Mouse (Mus musculus) heart, embryonic 12.5 days (tissue): ENCODE measurements around the gene Ncapg. TPM values are rescaled to one million over a fixed set of nuclear protein-coding genes. Genes with fewer than 3 reads are reported as not detected.
"Not testable (repeated sequence)": the region's sequence is repeated elsewhere in the genome, so short reads cannot be mapped to it uniquely, and the experiment has no call there.

Experiments
- ATAC-seq: fragments of 200-750 bp; cut with Nextera tagmentation; 2 replicates; pipeline ENCODE4 v1.8.0; 2017; ENCODE audit warnings: moderate TSS enrichment, moderate library complexity; ENCODE audit not compliant: insufficient number of reproducible peaks, low FRiP score
- H3K27ac ChIP-seq: fragments of 300-500 bp; sonication (generic); 2 replicates; pipeline ENCODE4 v1.5.1; 2016; ENCODE audit warnings: mild to moderate bottlenecking, moderate library complexity; ENCODE audit not compliant: poor library complexity, severe bottlenecking
- H3K27me3 ChIP-seq: fragments of 300-500 bp; sonication (generic); replicated peaks from 2 replicates; pipeline ENCODE4 v1.6.1; 2016; ENCODE audit warnings: mild to moderate bottlenecking, moderate library complexity
- H3K36me3 ChIP-seq: fragments of 300-500 bp; sonication (generic); 2 replicates; pipeline ENCODE4 v1.6.1; 2016; ENCODE audit warnings: mild to moderate bottlenecking, moderate library complexity
- H3K4me1 ChIP-seq: fragments of 300-500 bp; sonication (generic); replicated peaks from 2 replicates; pipeline ENCODE4 v1.6.1; 2016; ENCODE audit warnings: mild to moderate bottlenecking
- H3K4me2 ChIP-seq: fragments of 300-500 bp; sonication (generic); 2 replicates; pipeline ENCODE4 v1.6.1; 2016; ENCODE audit warnings: mild to moderate bottlenecking, moderate library complexity
- H3K4me3 ChIP-seq: fragments of 300-500 bp; sonication (generic); 2 replicates; pipeline ENCODE4 v1.5.1; 2016; ENCODE audit warnings: mild to moderate bottlenecking
- H3K9ac ChIP-seq: fragments of 300-500 bp; sonication (generic); 2 replicates; pipeline ENCODE4 v1.6.1; 2016; ENCODE audit warnings: mild to moderate bottlenecking, moderate library complexity
- H3K9me3 ChIP-seq: fragments of 300-500 bp; sonication (generic); replicated peaks from 2 replicates; pipeline ENCODE4 v1.6.1; 2016; ENCODE audit warnings: mild to moderate bottlenecking, moderate library complexity
- WGBS: fragments of 180-500 bp; shearing (Covaris S2); methylation state at CpG from one replicate; pipeline ENCODE4 v1.1.7; 2016; 5-methylcytosine and 5-hydroxymethylcytosine counted together
- polyA plus RNA-seq: library from polyadenylated mRNA; unstranded; fragments of >200 nt; fragmentation: Nextera tagmentation; extraction: Ambion mirVana; gene quantifications from 2 replicates; pipeline ENCODE4 v1.2.1, GENCODE M21; 2016

Ncapg gene
- 37.9 and 39.6 TPM in 2 replicates for polyA plus RNA-seq

- H3K4me2 ChIP-seq: peak within 1 kb of the TSS; percentile 96
- under 1% methylated on average over 66 of the region's 66 CpGs for WGBS
- peak; percentile 100 for ATAC-seq
Observed at GRCm38 (mm10) chr5:45669598-45670279, at the start of gene Ncapg. Gene Ncapg, plus strand, starts transcription at chr5:45669919.

DNA sequence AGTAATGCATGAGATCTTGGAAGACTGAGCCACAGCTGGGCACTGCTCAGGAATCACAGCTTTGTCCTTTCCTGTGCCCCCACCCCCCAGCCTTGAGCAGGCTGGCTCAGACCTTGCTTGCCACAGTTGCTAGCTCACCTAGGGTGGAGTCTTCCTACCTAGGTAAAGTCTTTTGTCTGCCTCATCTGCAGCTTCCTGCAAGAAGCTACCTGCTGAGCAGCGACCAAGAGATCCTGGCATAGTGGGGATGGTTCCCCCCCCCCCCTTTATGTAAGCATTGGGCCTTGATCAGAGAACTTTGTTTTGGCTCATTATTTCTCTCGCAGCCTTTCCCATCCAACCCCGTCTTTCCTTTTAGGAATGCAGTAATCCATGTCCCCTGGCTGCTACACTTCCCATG lies 48.2 kb upstream of the Ncapg start:
- H3K9me3 ChIP-seq: peaks cover 11% of the 10 kb centered on the region
- H3K27me3 ChIP-seq: no peaks in the 10 kb centered on the region
- no peak overlapping the region for H3K9ac ChIP-seq
- H3K36me3 ChIP-seq: no peaks in the 10 kb centered on the region
- H3K27ac ChIP-seq: no peak overlapping the region
- H3K4me3 ChIP-seq: no peak overlapping the region
- no peak overlapping the region for H3K4me2 ChIP-seq
- 47% methylated on average over 3 of the region's 3 CpGs for WGBS
- ATAC-seq: no peak
- no peaks in the 10 kb centered on the region for H3K4me1 ChIP-seq

More at GRCm38 (mm10) chr5:45669598-45670279, at the start of gene Ncapg:
- Histone ChIP-seq H3K36me3 (0 out of 2 replicates have a peak, but pooled peaks cover 2% of the 10 kb centered on the region), H3K27me3 (no peaks in the 10 kb centered on the region), H3K4me3 (peak within 1 kb of the TSS; percentile 98), H3K9ac (peak within 1 kb of the TSS; percentile 90), H3K27ac (peak within 1 kb of the TSS; percentile 85), H3K4me1 (peaks cover 6% of the 10 kb centered on the region), H3K9me3 (no peaks in the 10 kb centered on the region)

DNA sequence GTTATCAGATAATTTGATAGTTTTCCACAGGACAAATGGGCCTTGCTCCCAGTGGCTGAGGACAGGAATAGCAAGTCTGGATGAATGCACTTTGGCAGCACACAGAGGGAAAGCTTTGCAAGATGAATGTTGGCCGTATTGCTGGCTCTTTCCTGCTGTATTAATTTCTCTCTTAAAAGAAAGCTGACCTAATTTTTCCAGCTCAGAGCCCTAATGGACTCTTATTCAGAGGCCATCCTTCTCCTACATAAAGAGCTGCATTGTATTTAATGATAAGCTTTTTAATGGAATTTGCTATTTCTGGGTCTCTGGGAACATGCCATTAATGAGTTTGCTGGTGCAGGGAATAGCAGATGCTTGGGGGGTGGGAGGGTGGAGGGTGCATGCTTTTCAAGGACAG lies 41.9 kb upstream of the Ncapg start:
- no peak overlapping the region for H3K4me2 ChIP-seq
- WGBS: 77% methylated on average over 1 of the region's 1 CpGs
- H3K27ac ChIP-seq: no peak overlapping the region
- H3K4me3 ChIP-seq: no peak overlapping the region
- H3K9ac ChIP-seq: no peak overlapping the region
- no peaks in the 10 kb centered on the region for H3K4me1 ChIP-seq
- no peak for ATAC-seq
- H3K27me3 ChIP-seq: no peaks in the 10 kb centered on the region
- no peaks in the 10 kb centered on the region for H3K36me3 ChIP-seq
- H3K9me3 ChIP-seq: peaks cover 8% of the 10 kb centered on the region

DNA sequence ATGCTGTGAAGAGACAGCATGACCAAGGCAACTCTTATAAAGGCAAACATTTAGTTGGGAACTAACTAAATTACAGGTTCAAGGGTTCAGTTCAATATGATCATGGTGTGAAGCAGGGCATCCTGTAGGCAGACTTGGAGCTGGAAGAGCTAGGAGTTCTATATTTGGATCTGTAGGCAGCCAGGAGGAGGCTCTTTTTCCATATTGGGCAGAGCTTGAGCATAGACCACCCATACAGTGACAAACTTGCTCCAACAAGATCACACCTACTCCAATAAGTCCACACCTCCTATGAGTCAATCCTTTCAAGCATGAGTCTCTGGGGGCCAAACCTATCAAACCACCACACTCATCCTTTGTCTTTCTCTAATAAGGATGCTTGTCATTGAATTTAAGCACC lies 40.2 kb upstream of the Ncapg start:
- Histone ChIP-seq H3K36me3 (no peaks in the 10 kb centered on the region), H3K4me3 (no peak overlapping the region), H3K9me3 (peaks cover 4% of the 10 kb centered on the region), H3K9ac (no peak overlapping the region), H3K4me1 (no peaks in the 10 kb centered on the region), H3K4me2 (no peak overlapping the region), H3K27me3 (no peaks in the 10 kb centered on the region), H3K27ac (no peak overlapping the region)
- ATAC-seq: no peak

DNA sequence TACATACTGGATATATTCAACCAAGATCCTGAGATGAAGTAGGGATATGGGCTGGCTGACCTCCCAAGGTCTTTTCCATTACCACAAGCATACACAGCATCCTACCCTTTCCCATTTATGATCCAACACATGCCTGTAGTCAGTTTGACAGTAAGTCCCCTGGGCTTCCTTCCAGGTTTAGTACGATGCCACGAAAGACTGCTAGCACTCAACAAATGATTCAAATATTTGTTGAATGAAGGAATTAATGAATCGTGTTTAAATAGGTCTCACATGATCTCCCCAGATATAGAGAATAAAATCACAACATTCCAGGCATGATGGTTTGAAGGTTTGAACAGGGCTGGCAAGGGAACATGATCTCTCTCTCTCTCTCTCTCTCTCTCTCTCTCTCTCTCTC lies 31.3 kb upstream of the Ncapg start:
- 55% methylated on average over 3 of the region's 3 CpGs for WGBS
- H3K27ac ChIP-seq: no peak overlapping the region
- no peak overlapping the region for H3K9ac ChIP-seq
- peak overlapping the region; percentile 99 for H3K4me2 ChIP-seq
- no peak for ATAC-seq
- peaks cover 6% of the 10 kb centered on the region for H3K4me1 ChIP-seq
- peaks cover 23% of the 10 kb centered on the region for H3K27me3 ChIP-seq
- no peaks in the 10 kb centered on the region for H3K36me3 ChIP-seq
- H3K9me3 ChIP-seq: no peaks in the 10 kb centered on the region
- H3K4me3 ChIP-seq: no peak overlapping the region

DNA sequence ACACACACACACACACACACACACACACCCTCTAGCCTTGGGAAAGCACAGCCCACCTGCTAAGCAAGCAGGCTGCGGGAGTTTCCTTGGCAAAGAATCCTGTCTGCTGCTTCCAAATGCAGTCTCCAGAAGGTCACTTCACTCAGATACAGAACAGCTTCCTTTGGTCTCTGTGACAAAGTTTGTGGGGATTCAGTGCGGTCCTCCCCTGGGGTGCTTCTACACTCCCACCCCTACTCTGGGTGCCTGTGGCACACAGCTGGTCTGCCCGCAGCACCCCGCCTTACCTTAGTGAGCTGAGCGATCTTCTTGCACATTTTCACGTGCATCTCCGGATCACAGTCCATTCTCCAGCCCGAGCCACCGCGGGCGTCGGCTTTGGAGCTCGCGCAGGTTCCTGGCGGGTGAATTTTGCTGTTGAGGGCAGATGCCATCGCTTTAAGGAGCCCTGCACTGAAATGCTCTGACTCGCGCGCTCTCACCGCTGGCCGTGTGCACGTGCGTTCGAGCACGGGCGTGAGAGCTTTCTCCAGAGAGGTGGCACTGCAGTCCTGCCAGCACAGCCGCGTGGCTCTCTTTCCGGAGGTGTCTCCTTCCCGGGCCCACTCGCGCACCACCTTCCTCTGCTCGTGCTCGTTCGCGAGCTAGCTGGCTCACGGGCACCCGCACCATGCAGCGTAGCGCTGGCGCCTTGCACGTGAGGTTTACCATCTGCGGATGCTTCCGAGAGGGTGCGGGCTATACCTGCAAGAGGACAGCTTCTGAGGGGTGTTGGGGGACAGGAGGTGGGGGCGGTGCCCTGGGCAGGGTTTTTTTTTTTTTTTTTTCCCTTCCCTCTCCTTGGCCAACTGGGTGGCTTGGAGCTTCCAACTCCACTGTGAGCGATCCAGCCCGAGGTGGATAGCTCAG lies 30.7 kb upstream of the Ncapg start, which contains the start of gene Fam184b:
Fam184b (minus strand) TSS at position 809 of the 909 bp plus-strand sequence.
- Histone ChIP-seq H3K9me3 (no peaks in the 10 kb centered on the region), H3K9ac (peak within 1 kb of the TSS; percentile 68), H3K36me3 (no peaks in the 10 kb centered on the region), H3K4me1 (peaks cover 6% of the 10 kb centered on the region), H3K4me2 (peak within 1 kb of the TSS; percentile 99), H3K27me3 (peaks cover 23% of the 10 kb centered on the region), H3K4me3 (peak within 1 kb of the TSS; percentile 77), H3K27ac (no peak within 1 kb of the TSS)
- peak; percentile 53 for ATAC-seq
- WGBS: under 1% methylated on average over 48 of the region's 48 CpGs

- Histone ChIP-seq H3K4me3 (peak overlapping the region; percentile 77), H3K27ac (no peak overlapping the region), H3K36me3 (no peaks in the 10 kb centered on the region), H3K27me3 (peaks cover 23% of the 10 kb centered on the region), H3K9me3 (no peaks in the 10 kb centered on the region), H3K9ac (peak overlapping the region; percentile 68), H3K4me2 (peak overlapping the region; percentile 99), H3K4me1 (peaks cover 6% of the 10 kb centered on the region)
- no peak for ATAC-seq
- WGBS: 3% methylated on average over 8 of the region's 8 CpGs
Observed at GRCm38 (mm10) chr5:45639715-45640092, 30.0 kb upstream of the Ncapg start.

- 80% methylated on average over 2 of the region's 2 CpGs for WGBS
- no peak overlapping the region for H3K4me3 ChIP-seq
- H3K27me3 ChIP-seq: no peaks in the 10 kb centered on the region
- ATAC-seq: no peak
- H3K9me3 ChIP-seq: 0 out of 2 replicates have a peak, but pooled peaks cover 3% of the 10 kb centered on the region
- H3K4me2 ChIP-seq: no peak overlapping the region
- H3K36me3 ChIP-seq: no peaks in the 10 kb centered on the region
- no peak overlapping the region for H3K9ac ChIP-seq
- no peaks in the 10 kb centered on the region for H3K4me1 ChIP-seq
- no peak overlapping the region for H3K27ac ChIP-seq
Observed at GRCm38 (mm10) chr5:45651026-45651703, 18.6 kb upstream of the Ncapg start.

- not testable (repeated sequence) for H3K9ac ChIP-seq, H3K27me3 ChIP-seq, H3K4me3 ChIP-seq, H3K27ac ChIP-seq, H3K4me2 ChIP-seq, H3K36me3 ChIP-seq, H3K4me1 ChIP-seq, ATAC-seq
- H3K9me3 ChIP-seq: peaks cover 21% of the 10 kb centered on the region
- WGBS: 90% methylated on average over 13 of the region's 13 CpGs
Observed at GRCm38 (mm10) chr5:45658406-45658805, 11.3 kb upstream of the Ncapg start.

DNA sequence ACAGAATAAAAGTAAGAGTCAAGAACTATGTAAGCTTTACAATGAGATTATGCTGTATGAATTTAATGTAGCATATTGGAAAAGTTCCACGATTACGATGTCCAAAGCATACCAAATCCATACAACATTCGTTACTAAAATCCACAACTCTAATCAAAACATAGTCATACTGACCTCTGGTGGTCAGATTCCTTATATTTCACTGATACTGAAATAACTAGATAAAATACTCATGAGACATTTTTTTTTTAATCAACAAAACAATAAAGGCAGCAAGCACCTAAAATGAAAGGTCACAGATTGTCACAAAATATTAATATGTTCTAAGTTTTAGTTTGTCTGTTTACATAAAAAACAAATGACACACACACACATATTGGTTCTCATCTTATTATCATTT lies 1.4 kb upstream of the Ncapg start:
- Histone ChIP-seq H3K36me3 (0 out of 2 replicates have a peak, but pooled peaks cover 2% of the 10 kb centered on the region), H3K9me3 (no peaks in the 10 kb centered on the region), H3K27me3 (no peaks in the 10 kb centered on the region), H3K4me1 (peaks cover 6% of the 10 kb centered on the region), H3K27ac (no peak overlapping the region), H3K4me2 (peak overlapping the region; percentile 96; the same call in 1 of the 2 replicates), H3K4me3 (no peak overlapping the region), H3K9ac (no peak overlapping the region)
- WGBS: 39% methylated on average over 3 of the region's 3 CpGs
- ATAC-seq: no peak

DNA sequence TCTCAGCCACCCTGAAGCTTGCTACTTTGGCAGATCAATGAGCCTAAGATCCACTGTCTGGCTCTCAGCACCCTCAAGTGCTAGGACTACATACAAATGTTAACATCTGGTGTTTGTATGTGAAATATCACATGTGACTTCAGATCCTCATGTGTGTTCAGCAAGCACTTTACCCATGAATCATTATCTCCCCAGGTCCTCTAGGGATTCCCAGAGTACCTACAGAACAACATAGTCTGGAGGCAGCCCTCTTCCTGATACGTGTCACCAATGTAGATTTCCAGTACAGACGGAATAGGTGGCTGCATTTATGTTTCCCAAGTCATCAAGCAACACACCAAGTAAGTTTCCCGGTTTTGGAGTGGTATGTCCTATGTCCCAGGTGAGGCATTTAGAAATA lies 888 bp upstream of the Ncapg start:
- 1% methylated on average over 3 of the region's 3 CpGs for WGBS
- H3K27me3 ChIP-seq: no peaks in the 10 kb centered on the region

More for the DNA sequence above, 888 bp upstream of the Ncapg start:
- no peak overlapping the region; the same call in 1 of the 2 replicates for H3K27ac ChIP-seq
- H3K4me2 ChIP-seq: peak overlapping the region; percentile 96
- no peak for ATAC-seq
- H3K9ac ChIP-seq: peak overlapping the region; percentile 87
- peak overlapping the region; percentile 98 for H3K4me3 ChIP-seq
- H3K9me3 ChIP-seq: no peaks in the 10 kb centered on the region
- 0 out of 2 replicates have a peak, but pooled peaks cover 2% of the 10 kb centered on the region for H3K36me3 ChIP-seq
- peaks cover 6% of the 10 kb centered on the region for H3K4me1 ChIP-seq
